Mouse (Mus musculus): Measurements from ENCODE around the gene Prm3.

Gene Prm3

DNA sequence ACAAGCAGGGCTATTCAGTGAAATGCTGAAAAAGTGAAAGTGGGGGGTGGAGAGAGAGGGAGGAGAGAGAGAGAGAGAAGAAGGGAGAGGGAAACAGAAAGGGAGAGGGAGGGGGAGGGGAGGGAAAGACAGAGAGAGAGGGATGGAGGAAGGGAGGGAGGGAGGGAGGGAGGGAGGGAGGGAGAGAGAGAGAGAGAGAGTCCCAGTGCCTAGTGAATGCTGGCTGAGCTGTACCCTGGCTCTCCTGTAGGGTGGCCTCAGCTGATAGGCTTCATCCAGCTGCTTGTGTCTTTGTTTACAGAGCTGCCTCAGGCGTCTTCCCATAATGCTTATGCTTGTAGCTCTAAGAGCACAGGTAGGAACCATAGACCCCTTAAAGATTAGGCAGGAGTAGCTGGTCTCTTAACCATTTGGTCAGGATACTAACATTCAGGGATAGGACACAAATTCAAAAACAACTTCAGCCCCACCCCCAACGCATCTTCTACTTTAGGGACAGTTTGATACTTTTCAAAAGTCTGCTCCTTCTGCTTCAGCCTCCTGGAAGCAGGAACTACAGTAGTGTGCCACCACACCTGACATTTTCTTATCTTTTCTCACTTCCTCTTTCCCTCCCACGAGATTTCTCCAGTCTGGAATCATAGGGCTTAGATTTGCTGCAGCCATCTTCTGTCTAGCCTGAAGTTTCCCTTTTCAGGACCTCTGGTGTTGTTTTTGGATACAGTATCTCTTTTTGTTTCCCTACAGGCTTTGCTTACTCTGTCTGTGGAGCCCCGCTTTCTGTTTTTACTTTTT is 20.0 kb downstream of the Prm3 start:
- no peak for DNase-seq (ENCODE audit: low spot score in 2 of 2)

DNA sequence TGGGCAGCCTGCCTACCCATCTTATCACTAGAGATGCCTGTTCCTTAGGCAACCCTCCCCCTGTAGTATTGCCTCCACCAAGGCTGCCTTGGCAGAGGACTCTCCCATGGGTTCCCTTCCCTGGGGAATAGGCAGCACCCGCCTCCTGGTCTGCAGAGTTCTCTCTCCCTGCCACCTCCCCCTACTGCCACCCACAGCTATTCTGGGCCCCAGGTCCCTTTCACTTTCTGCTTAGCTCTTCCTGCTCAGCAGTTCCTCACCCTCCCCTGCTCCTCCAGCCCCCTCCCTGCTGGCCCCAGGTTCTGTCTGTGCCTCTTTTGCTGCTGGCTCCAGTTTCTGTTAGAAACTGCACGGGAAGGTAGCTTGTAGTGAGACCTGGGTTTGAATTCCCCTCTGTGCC is 21.1 kb downstream of the Prm3 start:
- DNase-seq (ENCODE audit: low spot score in 2 of 2), result no peak

DNA sequence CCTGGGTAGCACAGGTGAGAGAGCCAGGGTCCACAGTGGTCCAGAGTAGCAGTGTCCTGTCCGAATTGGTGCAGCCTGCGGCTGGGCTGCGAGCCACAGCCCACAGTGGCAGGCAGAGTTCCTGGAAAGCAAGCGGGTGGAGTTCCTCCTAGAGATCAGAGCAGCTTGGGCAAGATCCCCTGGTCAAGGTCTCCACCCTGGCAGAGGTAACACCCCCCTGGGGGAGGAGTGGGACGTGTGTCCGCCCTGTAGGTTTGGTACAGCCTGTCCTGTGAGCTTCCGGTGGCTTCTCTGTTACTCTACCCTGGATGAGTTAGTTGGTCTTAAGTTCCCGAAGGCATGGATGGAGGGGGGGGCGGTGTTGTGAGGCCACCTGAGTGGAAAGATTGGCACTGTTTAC is 21.9 kb downstream of the Prm3 start:
- no peak for DNase-seq (ENCODE audit: low spot score in 2 of 2)

DNA sequence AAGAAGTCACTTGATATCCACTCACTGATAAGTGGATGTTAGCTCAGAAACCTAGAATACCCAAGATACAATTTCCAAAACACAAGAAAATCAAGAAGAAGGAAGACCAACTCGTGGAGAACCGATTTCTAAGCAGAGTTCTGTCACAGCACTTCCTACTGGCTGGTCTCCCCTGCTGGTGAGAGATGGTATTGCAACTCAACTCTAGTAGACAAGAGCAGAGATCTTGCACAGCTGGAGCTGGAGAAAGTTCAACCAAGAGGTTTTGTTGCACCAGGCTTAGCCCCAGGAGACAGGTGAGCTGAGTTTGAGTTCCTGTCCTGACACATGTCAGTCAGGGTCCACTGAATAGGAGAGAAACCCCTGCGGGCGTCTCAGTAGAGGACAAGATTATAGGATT is 23.6 kb downstream of the Prm3 start:
- peak in 1 of 2 experiments; percentile 74 for DNase-seq (ENCODE audit: low spot score in 2 of 2)

- no peak for DNase-seq (ENCODE audit: low spot score in 2 of 2)
These were observed 26.4 kb downstream of the Prm3 start for GRCm38 (mm10) chr16:10764323-10764722.

GRCm38 (mm10) chr16:10763540-10764264 is 27.0 kb downstream of the Prm3 start:
- DNase-seq (ENCODE audit: low spot score in 2 of 2), result no peak

DNA sequence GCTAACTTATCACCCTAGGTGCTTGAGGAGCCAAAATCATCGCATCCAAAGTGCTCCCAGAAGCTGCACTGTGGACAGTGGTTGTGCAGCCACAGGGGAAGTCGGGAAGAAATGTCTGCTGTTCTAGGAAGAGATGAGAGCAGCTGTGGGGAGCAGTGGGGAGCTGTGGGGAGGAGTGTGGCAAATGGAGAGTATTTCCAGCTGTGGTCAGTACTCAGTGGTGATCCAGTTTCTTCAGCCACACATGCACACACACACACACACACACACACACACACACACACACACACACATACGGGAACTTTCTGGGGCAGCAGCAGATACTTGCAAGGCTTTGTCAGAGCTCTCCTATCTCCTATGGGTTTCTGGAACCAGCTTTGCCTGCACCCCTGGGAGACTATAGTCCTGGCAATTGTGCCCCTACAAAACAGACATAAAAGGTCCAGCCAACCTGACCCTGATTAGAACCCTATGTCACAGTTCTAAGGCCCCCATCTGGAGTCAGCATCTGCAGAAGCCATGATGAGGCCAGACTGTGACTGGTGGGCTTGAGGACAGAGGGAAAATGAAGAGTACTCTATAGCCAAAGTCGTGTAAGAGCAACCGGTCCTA is 28.0 kb downstream of the Prm3 start:
- DNase-seq (ENCODE audit: low spot score in 2 of 2), result no peak

GRCm38 (mm10) chr16:10761182-10761581 is 29.5 kb downstream of the Prm3 start:
- no peak for DNase-seq (ENCODE audit: low spot score in 2 of 2)

DNA sequence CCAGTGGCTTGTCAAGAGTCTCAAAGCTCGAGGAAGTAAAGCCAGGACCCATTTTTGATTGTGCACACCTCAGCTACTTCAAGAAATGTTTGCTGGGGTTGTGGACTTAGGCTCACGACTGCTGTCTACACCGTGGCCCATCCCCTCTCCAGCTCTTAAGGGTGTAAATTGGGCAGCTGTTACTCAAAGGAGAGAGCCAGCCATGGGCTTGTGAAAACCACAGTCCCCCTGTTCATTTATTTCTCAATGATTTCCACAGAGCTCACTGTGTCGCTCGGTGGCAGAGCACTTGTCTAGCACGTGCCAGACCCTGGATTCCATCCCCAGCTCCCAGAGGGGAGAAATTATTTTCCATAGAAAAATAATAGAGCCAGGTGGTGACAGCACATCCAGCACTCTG is 34.5 kb downstream of the Prm3 start:
- no peak for DNase-seq (ENCODE audit: low spot score in 2 of 2)

DNA sequence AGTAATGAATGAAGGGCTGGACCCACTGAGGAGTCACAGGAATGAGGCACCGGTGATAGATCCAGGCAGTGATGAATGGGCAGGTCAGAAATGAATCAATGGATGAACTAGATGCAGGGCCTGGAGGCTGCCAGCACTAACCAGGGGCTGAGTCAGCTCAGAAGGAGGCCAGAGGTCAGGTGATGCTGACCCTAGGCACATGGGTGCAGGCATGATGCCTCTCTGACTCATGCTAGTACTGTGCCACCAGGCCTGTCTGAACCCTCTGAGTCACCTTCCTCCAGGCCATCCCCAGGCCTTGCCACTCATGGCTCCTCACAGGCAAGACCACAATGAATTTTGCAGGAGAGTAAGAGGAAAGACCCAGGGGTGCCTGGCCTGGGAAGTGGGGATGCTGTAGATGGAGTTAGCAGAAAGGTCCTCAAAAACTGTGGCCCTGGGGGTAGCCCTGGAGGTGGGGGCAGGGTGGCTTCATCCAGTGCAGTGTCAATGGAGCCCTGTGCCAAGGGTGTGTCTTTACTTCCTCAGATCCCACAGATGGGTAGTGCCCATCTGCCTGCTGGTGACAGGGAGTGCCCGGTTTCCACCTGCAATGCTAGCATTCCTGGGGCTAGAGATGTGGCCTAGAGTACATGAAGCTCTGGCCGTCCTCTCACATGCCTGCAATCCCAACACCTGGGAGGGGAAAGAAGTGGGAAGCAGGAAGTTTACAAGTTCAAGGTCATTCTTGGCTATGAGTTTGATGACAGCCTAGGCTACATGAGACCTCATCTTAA is 36.0 kb downstream of the Prm3 start:
- DNase-seq (ENCODE audit: low spot score in 2 of 2), result no peak

DNA sequence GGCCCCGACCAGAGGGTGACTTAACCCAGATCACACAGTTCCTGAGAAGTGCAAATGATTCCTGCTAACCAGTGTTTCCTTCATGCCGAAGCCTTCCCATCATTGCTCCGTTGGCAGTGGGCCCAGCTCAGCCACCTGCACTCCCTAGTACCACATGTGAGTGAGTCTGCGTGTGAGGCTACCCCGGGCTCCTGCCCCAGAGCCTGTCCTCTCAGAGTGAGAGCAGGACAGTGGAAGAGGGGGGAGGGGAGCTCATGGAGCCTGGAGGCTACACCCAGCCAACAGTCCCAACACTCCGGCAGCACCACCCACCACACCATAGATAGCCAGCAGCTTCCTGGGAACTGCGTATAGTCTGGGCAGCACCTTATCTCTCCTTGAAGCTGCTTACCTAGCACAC is 40.9 kb downstream of the Prm3 start:
- DNase-seq (ENCODE audit: low spot score in 2 of 2), result no peak

DNA sequence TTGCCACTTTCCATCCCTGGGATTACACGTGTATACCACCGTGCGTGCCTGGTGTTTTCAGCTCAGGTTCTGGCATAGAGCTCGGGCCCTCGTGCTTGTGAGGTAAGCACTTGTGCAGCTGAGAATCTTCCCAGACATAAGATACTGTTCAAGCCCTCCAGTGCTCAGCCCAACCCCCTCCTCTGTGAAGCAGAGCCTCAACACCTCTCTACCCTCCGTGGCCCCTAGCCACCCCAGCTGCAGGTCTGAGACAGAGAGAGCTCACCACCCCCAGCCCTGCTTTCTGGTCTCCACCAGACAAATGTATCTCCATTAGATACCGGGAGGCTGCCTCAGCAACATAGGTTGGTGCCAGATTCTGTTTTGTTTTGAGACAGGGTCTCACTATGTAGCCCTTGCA is 41.5 kb downstream of the Prm3 start:
- DNase-seq (ENCODE audit: low spot score in 2 of 2), result no peak

DNA sequence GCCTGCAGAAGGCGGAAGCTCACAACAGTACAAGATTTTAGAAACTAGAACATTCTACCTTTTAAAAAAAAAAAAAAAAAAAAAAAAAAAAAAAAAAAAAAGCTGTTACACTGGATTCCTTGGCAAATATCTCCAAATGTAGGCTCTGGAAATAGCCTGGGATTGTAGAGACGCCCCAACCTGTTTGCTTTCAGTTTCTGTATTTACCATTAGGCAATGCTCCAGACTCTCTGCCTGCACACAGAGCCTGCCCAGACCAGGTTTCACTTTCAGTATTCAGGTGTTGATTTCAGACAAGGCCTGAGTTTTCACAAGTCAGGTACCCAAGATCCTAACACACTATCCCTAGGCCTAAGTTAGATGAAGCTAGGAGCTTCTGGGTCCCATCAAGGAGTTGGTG is 49.6 kb downstream of the Prm3 start:
- DNase-seq (ENCODE audit: low spot score in 2 of 2), result no peak

Data from urinary bladder, postnatal 4 days (tissue).